Mouse (Mus musculus): Measurements from ENCODE around the gene Olfr1129. TPM values are rescaled to one million over a fixed set of nuclear protein-coding genes. Genes with fewer than 3 reads are reported as not detected.
"Not testable (repeated sequence)": the region's sequence is repeated elsewhere in the genome, so short reads cannot be mapped to it uniquely, and the experiment has no call there.

The Olfr1129 gene
- polyA plus RNA-seq (2012; ENCODE audit: insufficient read depth, insufficient read length, missing spikeins) = 0.60 TPM in 1 of 2 replicates, not detected in the other

- not testable (repeated sequence) for H3K4me3 ChIP-seq (ENCODE audit: insufficient read depth, low read length); H3K27ac ChIP-seq (ENCODE audit: insufficient read depth, low read depth, low read length); H3K4me1 ChIP-seq (ENCODE audit: control insufficient read depth, insufficient read depth, low read length)
Measured at GRCm38 (mm10) chr2:87573602-87574001, at the start of gene Olfr1129. Gene Olfr1129, plus strand, starts transcription at chr2:87573902.

- not testable (repeated sequence) for H3K4me1 ChIP-seq (ENCODE audit: control insufficient read depth, insufficient read depth, low read length); H3K4me3 ChIP-seq (ENCODE audit: insufficient read depth, low read length); H3K27ac ChIP-seq (ENCODE audit: insufficient read depth, low read depth, low read length)
Measured at GRCm38 (mm10) chr2:87525899-87526616, 47.6 kb upstream of the Olfr1129 start.

GRCm38 (mm10) chr2:87531496-87531895 lies 42.2 kb upstream of the Olfr1129 start, which contains the start of gene Olfr153:
Gene Olfr153, plus strand, starts transcription at chr2:87531796.
- Histone ChIP-seq H3K4me1 (ENCODE audit: control insufficient read depth, insufficient read depth, low read length) (no peaks in the 10 kb centered on the region), H3K27ac (ENCODE audit: insufficient read depth, low read depth, low read length) (no peak within 1 kb of the TSS), H3K4me3 (ENCODE audit: insufficient read depth, low read length) (no peak within 1 kb of the TSS)
- TF ChIP-seq POLR2A (IDR thresholded peaks at IDR 0.05; ENCODE audit: borderline replicate concordance, low read depth, low read length) (no peak), CTCF (IDR thresholded peaks at IDR 0.05; ENCODE audit: low read depth, low read length) (no peak)

GRCm38 (mm10) chr2:87534826-87535225 lies 38.9 kb upstream of the Olfr1129 start:
- H3K27ac ChIP-seq (ENCODE audit: insufficient read depth, low read depth, low read length) = no peak overlapping the region
- no peaks in the 10 kb centered on the region for H3K4me1 ChIP-seq (ENCODE audit: control insufficient read depth, insufficient read depth, low read length)
- TF ChIP-seq POLR2A (IDR thresholded peaks at IDR 0.05; ENCODE audit: borderline replicate concordance, low read depth, low read length) = no peak
- no peak for TF ChIP-seq CTCF (IDR thresholded peaks at IDR 0.05; ENCODE audit: low read depth, low read length)
- H3K4me3 ChIP-seq (ENCODE audit: insufficient read depth, low read length) = no peak overlapping the region

GRCm38 (mm10) chr2:87545442-87545841 lies 28.3 kb upstream of the Olfr1129 start, which contains the start of gene Olfr1128:
Gene Olfr1128, minus strand, starts transcription at chr2:87545542.
- no peak for TF ChIP-seq CTCF (IDR thresholded peaks at IDR 0.05; ENCODE audit: low read depth, low read length)
- no peak for TF ChIP-seq POLR2A (IDR thresholded peaks at IDR 0.05; ENCODE audit: borderline replicate concordance, low read depth, low read length)
- H3K27ac ChIP-seq (ENCODE audit: insufficient read depth, low read depth, low read length) = no peak within 1 kb of the TSS
- H3K4me1 ChIP-seq (ENCODE audit: control insufficient read depth, insufficient read depth, low read length) = no peaks in the 10 kb centered on the region
- no peak within 1 kb of the TSS for H3K4me3 ChIP-seq (ENCODE audit: insufficient read depth, low read length)

GRCm38 (mm10) chr2:87605912-87606311 lies 32.2 kb downstream of the Olfr1129 start, which contains the start of gene Olfr1130:
Gene Olfr1130, plus strand, starts transcription at chr2:87606212.
- H3K4me1 ChIP-seq (ENCODE audit: control insufficient read depth, insufficient read depth, low read length); H3K27ac ChIP-seq (ENCODE audit: insufficient read depth, low read depth, low read length): not testable (repeated sequence)

GRCm38 (mm10) chr2:87626804-87627203 lies 53.1 kb downstream of the Olfr1129 start, which contains the start of gene Olfr1131:
Gene Olfr1131, plus strand, starts transcription at chr2:87627104.
- H3K4me3 ChIP-seq (ENCODE audit: insufficient read depth, low read length) = no peak within 1 kb of the TSS
- no peak for TF ChIP-seq CTCF (IDR thresholded peaks at IDR 0.05; ENCODE audit: low read depth, low read length)
- TF ChIP-seq POLR2A (IDR thresholded peaks at IDR 0.05; ENCODE audit: borderline replicate concordance, low read depth, low read length) = no peak
- no peaks in the 10 kb centered on the region for H3K4me1 ChIP-seq (ENCODE audit: control insufficient read depth, insufficient read depth, low read length)

More at GRCm38 (mm10) chr2:87605912-87606311, 32.2 kb downstream of the Olfr1129 start, which contains the start of gene Olfr1130:
- not testable (repeated sequence) for H3K4me3 ChIP-seq (ENCODE audit: insufficient read depth, low read length)

More at GRCm38 (mm10) chr2:87626804-87627203, 53.1 kb downstream of the Olfr1129 start, which contains the start of gene Olfr1131:
- no peak within 1 kb of the TSS for H3K27ac ChIP-seq (ENCODE audit: insufficient read depth, low read depth, low read length)

Other genes starting within 250 kb of the Olfr1129 start
- not detected in 2 replicates for gene Olfr1120, start 219.1 kb upstream of the Olfr1129 start, polyA plus RNA-seq (2012; ENCODE audit: insufficient read depth, insufficient read length, missing spikeins)
- gene Olfr1121, start 204.0 kb upstream of the Olfr1129 start, polyA plus RNA-seq (2012; ENCODE audit: insufficient read depth, insufficient read length, missing spikeins) = not detected in 2 replicates
- gene Olfr1122, start 188.1 kb upstream of the Olfr1129 start, polyA plus RNA-seq (2012; ENCODE audit: insufficient read depth, insufficient read length, missing spikeins) = not detected in 2 replicates
- not detected in 2 replicates for gene Olfr1123, start 157.3 kb upstream of the Olfr1129 start, polyA plus RNA-seq (2012; ENCODE audit: insufficient read depth, insufficient read length, missing spikeins)
- gene Olfr1124, start 143.6 kb upstream of the Olfr1129 start, polyA plus RNA-seq (2012; ENCODE audit: insufficient read depth, insufficient read length, missing spikeins) = not detected in 2 replicates
- gene Olfr1126, start 119.9 kb upstream of the Olfr1129 start, polyA plus RNA-seq (2012; ENCODE audit: insufficient read depth, insufficient read length, missing spikeins) = not detected in 2 replicates
- gene Pramel7, start 76.8 kb upstream of the Olfr1129 start, polyA plus RNA-seq (2012; ENCODE audit: insufficient read depth, insufficient read length, missing spikeins) = not detected in 2 replicates
- not detected in 2 replicates for gene Pramel6, start 67.3 kb upstream of the Olfr1129 start, polyA plus RNA-seq (2012; ENCODE audit: insufficient read depth, insufficient read length, missing spikeins)
- not detected in 2 replicates for gene Olfr153, start 42.1 kb upstream of the Olfr1129 start, polyA plus RNA-seq (2012; ENCODE audit: insufficient read depth, insufficient read length, missing spikeins)
- not detected in 2 replicates for gene Olfr1128, start 28.4 kb upstream of the Olfr1129 start, polyA plus RNA-seq (2012; ENCODE audit: insufficient read depth, insufficient read length, missing spikeins)
- gene Olfr1130, start 32.3 kb downstream of the Olfr1129 start, polyA plus RNA-seq (2012; ENCODE audit: insufficient read depth, insufficient read length, missing spikeins) = not detected in 2 replicates
- gene Olfr1131, start 53.2 kb downstream of the Olfr1129 start, polyA plus RNA-seq (2012; ENCODE audit: insufficient read depth, insufficient read length, missing spikeins) = not detected in 2 replicates
- not detected in 2 replicates for gene Olfr1132, start 63.6 kb downstream of the Olfr1129 start, polyA plus RNA-seq (2012; ENCODE audit: insufficient read depth, insufficient read length, missing spikeins)
- not detected in 2 replicates for gene Olfr1133, start 73.5 kb downstream of the Olfr1129 start, polyA plus RNA-seq (2012; ENCODE audit: insufficient read depth, insufficient read length, missing spikeins)
- gene Olfr1134, start 84.6 kb downstream of the Olfr1129 start, polyA plus RNA-seq (2012; ENCODE audit: insufficient read depth, insufficient read length, missing spikeins) = not detected in 2 replicates
- gene Olfr1135, start 99.8 kb downstream of the Olfr1129 start, polyA plus RNA-seq (2012; ENCODE audit: insufficient read depth, insufficient read length, missing spikeins) = not detected in 2 replicates
- gene Olfr1136, start 120.0 kb downstream of the Olfr1129 start, polyA plus RNA-seq (2012; ENCODE audit: insufficient read depth, insufficient read length, missing spikeins) = not detected in 2 replicates
- not detected in 2 replicates for gene Olfr1137, start 139.3 kb downstream of the Olfr1129 start, polyA plus RNA-seq (2012; ENCODE audit: insufficient read depth, insufficient read length, missing spikeins)
- not detected in 2 replicates for gene Olfr1138, start 166.1 kb downstream of the Olfr1129 start, polyA plus RNA-seq (2012; ENCODE audit: insufficient read depth, insufficient read length, missing spikeins)
- gene Olfr1140, start 169.8 kb downstream of the Olfr1129 start, polyA plus RNA-seq (2012; ENCODE audit: insufficient read depth, insufficient read length, missing spikeins) = not detected in 2 replicates
- not detected in 2 replicates for gene Olfr1141, start 180.1 kb downstream of the Olfr1129 start, polyA plus RNA-seq (2012; ENCODE audit: insufficient read depth, insufficient read length, missing spikeins)
- gene Olfr152, start 205.6 kb downstream of the Olfr1129 start, polyA plus RNA-seq (2012; ENCODE audit: insufficient read depth, insufficient read length, missing spikeins) = not detected in 2 replicates
- not detected in 2 replicates for gene Olfr1143, start 226.7 kb downstream of the Olfr1129 start, polyA plus RNA-seq (2012; ENCODE audit: insufficient read depth, insufficient read length, missing spikeins)
- not detected in 2 replicates for gene Olfr1145, start 235.9 kb downstream of the Olfr1129 start, polyA plus RNA-seq (2012; ENCODE audit: insufficient read depth, insufficient read length, missing spikeins)

All from bone marrow macrophage, adult 2 months (primary cell).